Mouse (Mus musculus) limb, embryonic 10.5 days (tissue): ENCODE measurements around the gene Efhc1. TPM values are rescaled to one million over a fixed set of nuclear protein-coding genes. Genes with fewer than 3 reads are reported as not detected.
"Not testable (repeated sequence)": the region's sequence is repeated elsewhere in the genome, so short reads cannot be mapped to it uniquely, and the experiment has no call there.

Source experiments
- DNase-seq: peaks from one replicate; pipeline ENCODE4 v3.0.0-alpha.2; 2017; ENCODE audit warnings: low spot score
- H3K27ac ChIP-seq: fragments of 300-500 bp; sonication (generic); 2 replicates; pipeline ENCODE4 v1.5.1; 2016; ENCODE audit warnings: mild to moderate bottlenecking
- H3K27me3 ChIP-seq: fragments of 300-500 bp; sonication (generic); 2 replicates; pipeline ENCODE4 v1.6.1; 2016; ENCODE audit warnings: low read depth, mild to moderate bottlenecking; ENCODE audit not compliant: poor library complexity, severe bottlenecking
- H3K36me3 ChIP-seq: fragments of 300-500 bp; sonication (generic); 2 replicates; pipeline ENCODE4 v1.6.1; 2016; ENCODE audit warnings: mild to moderate bottlenecking, moderate library complexity
- H3K4me1 ChIP-seq: fragments of 300-500 bp; sonication (generic); 2 replicates; pipeline ENCODE4 v1.6.1; 2016
- H3K4me3 ChIP-seq: fragments of 300-500 bp; sonication (generic); 2 replicates; pipeline ENCODE4 v1.5.1; 2016; ENCODE audit warnings: mild to moderate bottlenecking, moderate library complexity
- H3K9me3 ChIP-seq: fragments of 300-500 bp; sonication (generic); replicated peaks from 2 replicates; pipeline ENCODE4 v1.6.1; 2016; ENCODE audit warnings: mild to moderate bottlenecking
- WGBS: fragments of 180-500 bp; shearing (Covaris S2); methylation state at CpG from one replicate; pipeline ENCODE4 v1.1.7; 2016; 5-methylcytosine and 5-hydroxymethylcytosine counted together
- polyA plus RNA-seq: library from polyadenylated mRNA; unstranded; fragments of >200 nt; fragmentation: Nextera tagmentation; extraction: Ambion mirVana; gene quantifications from 2 replicates; pipeline ENCODE4 v1.2.1, GENCODE M21; 2016

The Efhc1 gene
- polyA plus RNA-seq = 1.5 and 1.7 TPM in 2 replicates

GRCm38 (mm10) chr1:20951300-20951763, at the start of gene Efhc1:
Efhc1 (plus strand) TSS chr1:20951626.
- no peaks in the 10 kb centered on the region for H3K36me3 ChIP-seq
- WGBS = 4% methylated on average over 23 of the region's 23 CpGs
- H3K27me3 ChIP-seq = no peaks in the 10 kb centered on the region
- H3K9me3 ChIP-seq = no peaks in the 10 kb centered on the region
- H3K27ac ChIP-seq = peak within 1 kb of the TSS; percentile 85
- peak within 1 kb of the TSS; percentile 64 for H3K4me3 ChIP-seq
- peak; percentile 96 for DNase-seq
- peaks cover 12% of the 10 kb centered on the region for H3K4me1 ChIP-seq

GRCm38 (mm10) chr1:20905501-20906127, 45.8 kb upstream of the Efhc1 start:
- Histone ChIP-seq H3K27me3 (no peaks in the 10 kb centered on the region), H3K9me3 (no peaks in the 10 kb centered on the region), H3K4me3 (no peak overlapping the region), H3K4me1 (no peaks in the 10 kb centered on the region), H3K36me3 (no peaks in the 10 kb centered on the region), H3K27ac (no peak overlapping the region)
- 93% methylated on average over 8 of the region's 8 CpGs for WGBS
- no peak for DNase-seq

- H3K36me3 ChIP-seq = no peaks in the 10 kb centered on the region
- H3K4me1 ChIP-seq = no peaks in the 10 kb centered on the region
- H3K4me3 ChIP-seq = no peak overlapping the region
- H3K27ac ChIP-seq = no peak overlapping the region
- H3K27me3 ChIP-seq = no peaks in the 10 kb centered on the region
- no peaks in the 10 kb centered on the region for H3K9me3 ChIP-seq
- WGBS = 91% methylated on average over 9 of the region's 9 CpGs
- no peak for DNase-seq
Measured at GRCm38 (mm10) chr1:20906128-20906515, 45.3 kb upstream of the Efhc1 start.

- no peaks in the 10 kb centered on the region for H3K4me1 ChIP-seq
- no peaks in the 10 kb centered on the region for H3K9me3 ChIP-seq
- H3K36me3 ChIP-seq = no peaks in the 10 kb centered on the region
- 58% methylated on average over 4 of the region's 4 CpGs for WGBS
- no peak overlapping the region for H3K27ac ChIP-seq
- no peak overlapping the region for H3K4me3 ChIP-seq
- DNase-seq = no peak
- no peaks in the 10 kb centered on the region for H3K27me3 ChIP-seq
Measured at GRCm38 (mm10) chr1:20908541-20908940, 42.9 kb upstream of the Efhc1 start.

- no peaks in the 10 kb centered on the region for H3K9me3 ChIP-seq
- H3K27ac ChIP-seq = no peak overlapping the region
- no peak for DNase-seq
- WGBS = 63% methylated on average over 2 of the region's 2 CpGs
- no peaks in the 10 kb centered on the region for H3K36me3 ChIP-seq
- H3K4me1 ChIP-seq = no peaks in the 10 kb centered on the region
- H3K27me3 ChIP-seq = no peaks in the 10 kb centered on the region
- no peak overlapping the region for H3K4me3 ChIP-seq
Measured at GRCm38 (mm10) chr1:20912115-20912514, 39.3 kb upstream of the Efhc1 start.

GRCm38 (mm10) chr1:20912527-20913171, 38.8 kb upstream of the Efhc1 start:
- 72% methylated on average over 13 of the region's 13 CpGs for WGBS
- no peaks in the 10 kb centered on the region for H3K27me3 ChIP-seq
- no peaks in the 10 kb centered on the region for H3K9me3 ChIP-seq
- H3K27ac ChIP-seq = no peak overlapping the region
- no peak overlapping the region for H3K4me3 ChIP-seq
- no peaks in the 10 kb centered on the region for H3K4me1 ChIP-seq
- DNase-seq = no peak
- no peaks in the 10 kb centered on the region for H3K36me3 ChIP-seq

GRCm38 (mm10) chr1:20914769-20915168, 36.7 kb upstream of the Efhc1 start:
- H3K9me3 ChIP-seq = no peaks in the 10 kb centered on the region
- H3K4me3 ChIP-seq = no peak overlapping the region
- no peak overlapping the region for H3K27ac ChIP-seq
- DNase-seq = no peak
- WGBS = 89% methylated on average over 3 of the region's 3 CpGs
- no peaks in the 10 kb centered on the region for H3K27me3 ChIP-seq
- H3K36me3 ChIP-seq = no peaks in the 10 kb centered on the region
- no peaks in the 10 kb centered on the region for H3K4me1 ChIP-seq

GRCm38 (mm10) chr1:20915608-20916007, 35.8 kb upstream of the Efhc1 start:
- 88% methylated on average over 5 of the region's 5 CpGs for WGBS
- H3K27ac ChIP-seq = no peak overlapping the region
- H3K4me3 ChIP-seq = no peak overlapping the region
- no peaks in the 10 kb centered on the region for H3K36me3 ChIP-seq
- H3K27me3 ChIP-seq = no peaks in the 10 kb centered on the region
- no peaks in the 10 kb centered on the region for H3K9me3 ChIP-seq
- H3K4me1 ChIP-seq = no peaks in the 10 kb centered on the region
- no peak for DNase-seq

GRCm38 (mm10) chr1:20917496-20918050, 33.9 kb upstream of the Efhc1 start:
- 84% methylated on average over 6 of the region's 6 CpGs for WGBS
- no peak for DNase-seq
- no peak overlapping the region for H3K27ac ChIP-seq
- H3K4me1 ChIP-seq = no peaks in the 10 kb centered on the region
- no peaks in the 10 kb centered on the region for H3K36me3 ChIP-seq
- no peaks in the 10 kb centered on the region for H3K9me3 ChIP-seq
- H3K27me3 ChIP-seq = no peaks in the 10 kb centered on the region
- no peak overlapping the region for H3K4me3 ChIP-seq

- no peaks in the 10 kb centered on the region for H3K9me3 ChIP-seq
- H3K27ac ChIP-seq = no peak overlapping the region
- H3K36me3 ChIP-seq = no peaks in the 10 kb centered on the region
- H3K27me3 ChIP-seq = no peaks in the 10 kb centered on the region
- H3K4me3 ChIP-seq = no peak overlapping the region
- no peaks in the 10 kb centered on the region for H3K4me1 ChIP-seq
- no peak for DNase-seq
- WGBS = 93% methylated on average over 2 of the region's 2 CpGs
Measured at GRCm38 (mm10) chr1:20919728-20920127, 31.7 kb upstream of the Efhc1 start.

- no peaks in the 10 kb centered on the region for H3K9me3 ChIP-seq
Measured at GRCm38 (mm10) chr1:20921081-20921528, 30.3 kb upstream of the Efhc1 start.

GRCm38 (mm10) chr1:20922612-20923399, 28.6 kb upstream of the Efhc1 start:
- DNase-seq = no peak
- no peaks in the 10 kb centered on the region for H3K27me3 ChIP-seq
- no peaks in the 10 kb centered on the region for H3K36me3 ChIP-seq
- no peaks in the 10 kb centered on the region for H3K4me1 ChIP-seq
- 79% methylated on average over 11 of the region's 11 CpGs for WGBS
- no peak overlapping the region for H3K27ac ChIP-seq
- no peak overlapping the region for H3K4me3 ChIP-seq
- no peaks in the 10 kb centered on the region for H3K9me3 ChIP-seq

More at GRCm38 (mm10) chr1:20921081-20921528, 30.3 kb upstream of the Efhc1 start:
- DNase-seq = no peak
- no peaks in the 10 kb centered on the region for H3K4me1 ChIP-seq
- H3K27me3 ChIP-seq = no peaks in the 10 kb centered on the region
- WGBS = 85% methylated on average over 10 of the region's 10 CpGs
- no peak overlapping the region for H3K27ac ChIP-seq
- no peak overlapping the region for H3K4me3 ChIP-seq
- no peaks in the 10 kb centered on the region for H3K36me3 ChIP-seq

- H3K27me3 ChIP-seq, H3K4me1 ChIP-seq, H3K9me3 ChIP-seq, DNase-seq, H3K36me3 ChIP-seq, H3K4me3 ChIP-seq, H3K27ac ChIP-seq: not testable (repeated sequence)
- WGBS = 78% methylated on average over 7 of the region's 7 CpGs
Measured at GRCm38 (mm10) chr1:20925324-20925723, 26.1 kb upstream of the Efhc1 start.
